ENCODE assay signal across 10 mouse cellular contexts in the genomic region with DNA sequence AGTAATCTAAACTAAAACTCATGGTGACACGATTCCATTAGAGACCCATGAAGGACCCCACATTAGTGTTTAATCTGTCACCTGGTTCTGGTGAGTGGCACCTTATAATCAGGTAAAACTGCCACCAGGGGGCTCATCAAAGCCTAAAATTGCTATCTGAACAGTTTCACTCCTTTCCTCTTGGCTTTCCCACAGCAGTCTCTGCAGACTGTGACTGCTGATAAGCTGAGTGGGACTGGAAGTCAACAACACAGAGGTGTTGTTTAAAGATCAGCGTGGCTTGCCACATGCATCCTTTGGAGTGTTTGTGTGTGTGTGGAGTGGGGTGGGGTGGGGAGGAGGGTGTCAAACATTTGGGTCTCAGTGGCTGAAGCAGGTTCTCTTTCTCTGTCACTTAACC.
DNase-seq lines count a peak whose midpoint lies in the region; TF ChIP-seq lines count a peak whose summit lies in the region.
"Had no signal": no experiment of that assay in that cellular context is flagged by ENCODE, and none has a peak within 500 bp of the region (broad histone marks: within the 10 kb centered on the region; RNA-seq: fewer than 3 reads in every experiment).

No protein-coding gene starts in this region.

- peak; percentile 69 for TF ChIP-seq CTCF in layer of hippocampus, adult 2 months (conservative IDR thresholded peaks at IDR 0.05)

- intact Hi-C loops in left cerebral cortex, postnatal 14 days (cut with DNase I): no loop called here

- H3K27ac ChIP-seq in layer of hippocampus, adult 2 months: no peak overlapping the region
- H3K27ac ChIP-seq: gastrocnemius, adult 2 months had no signal

- H3K4me3 ChIP-seq in layer of hippocampus, adult 2 months: no peak overlapping the region
- H3K4me3 ChIP-seq: gastrocnemius, adult 2 months; myocyte had no signal

- peak; percentile 19 for DNase-seq in adrenal gland, postnatal 10 days
- no peak for DNase-seq in adrenal gland, postnatal 4 days (ENCODE audit: low spot score in 2 of 2)
- DNase-seq in layer of hippocampus, adult 2 months (ENCODE audit: low spot score in 2 of 2): peak in 1 of 2 experiments; percentile 18
- DNase-seq in layer of hippocampus, postnatal 36 days: no peak
- peak; percentile 16 for DNase-seq in ES-CJ7 (ENCODE audit: low read depth, low spot score)
- DNase-seq in left cerebral cortex, postnatal 14 days (ENCODE audit: low spot score in 2 of 2): peak; percentile 19 to 44
- DNase-seq in urinary bladder, postnatal 36 days (ENCODE audit: low spot score in 2 of 2): no peak
- DNase-seq in cerebellum, adult 9-10 months: no peak
- DNase-seq: gastrocnemius, adult 2 months had no signal

Comparison
In these comparisons a context has a peak if more than half of its experiments do, and no peak if none do; other contexts are left out.
1. DNase-seq: peak in adrenal gland, postnatal 10 days (single experiment), ES-CJ7 (single experiment) and left cerebral cortex, postnatal 14 days (2 of 2); none in adrenal gland, postnatal 4 days (0 of 2), layer of hippocampus, postnatal 36 days (0 of 2), urinary bladder, postnatal 36 days (0 of 2) and cerebellum, adult 9-10 months (single experiment).